Mouse (Mus musculus) liver, embryonic 14 days (tissue): Measurements from ENCODE around the gene Gm16405. TPM values are rescaled to one million over a fixed set of nuclear protein-coding genes. Genes with fewer than 3 reads are reported as not detected.

Experiments
- polyA plus RNA-seq: library from polyadenylated mRNA; depleted of rRNA; stranded (reverse); fragments of >200 nt; gene quantifications from 2 replicates; pipeline ENCODE4 v1.2.3, GENCODE M21; 2012; rRNA removed

The Gm16405 gene
- polyA plus RNA-seq: not detected in 2 replicates

GRCm38 (mm10) chrX:54530908-54531307 lies at the start of gene Gm16405:
Gene Gm16405, plus strand, starts transcription at chrX:54531208.

Other genes with a start within 250 kb of the Gm16405 start
- gene Gm16430, start 91.0 kb downstream of the Gm16405 start, polyA plus RNA-seq: not detected in 2 replicates